Mouse (Mus musculus) kidney, adult 2 months (tissue): ENCODE data around the gene Hoxa1.

ENCODE experiments used
- CTCF ChIP-seq: fragments of 200-500 bp; conservative IDR thresholded peaks from 2 replicates; pipeline ENCODE4 v1.5.1; 2011; ENCODE audit warnings: low read depth, mild to moderate bottlenecking, control low read depth, low read length, moderate library complexity, mixed read lengths; ENCODE audit not compliant: insufficient read depth, insufficient read length
- POLR2A ChIP-seq: fragments of 200-500 bp; IDR thresholded peaks from one replicate; pipeline ENCODE4 v1.6.1; 2011; ENCODE audit warnings: low read depth, low read length, control low read depth

DNA sequence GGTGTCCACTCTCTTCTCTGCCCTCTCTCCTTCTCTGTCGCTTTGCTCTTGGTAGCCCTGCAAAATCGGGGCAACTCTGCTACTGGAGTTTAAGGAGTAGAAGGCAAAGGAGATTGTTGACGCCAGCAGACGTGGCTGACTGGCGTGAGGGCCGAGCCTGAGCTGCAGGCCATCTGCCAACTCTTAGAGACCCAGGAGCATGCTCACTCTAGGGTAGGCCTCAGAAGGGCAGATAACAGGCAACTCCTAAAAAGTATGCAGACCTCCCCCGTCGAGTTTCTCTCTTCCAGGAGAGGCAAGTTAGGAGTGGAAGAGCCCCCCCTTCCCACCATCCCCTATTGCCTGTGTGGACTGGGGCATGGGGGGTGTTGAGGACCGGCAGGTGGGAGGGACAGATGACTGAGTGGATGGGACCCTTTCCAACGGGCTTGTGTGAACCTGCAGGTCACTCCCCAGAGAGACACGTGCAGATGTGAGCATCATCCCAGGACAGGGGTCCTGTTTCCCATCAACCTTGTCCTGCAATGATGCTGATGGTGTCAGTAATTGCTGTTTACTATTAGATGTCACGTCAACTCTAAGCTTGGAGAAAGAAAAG is 1.1 kb upstream of the Hoxa1 start:
- TF ChIP-seq POLR2A, result no peak
- no peak for TF ChIP-seq CTCF
